Mouse (Mus musculus) spleen, postnatal 4 days (tissue): ENCODE measurements around the gene Rgs13.
"Not testable (repeated sequence)": the region's sequence is repeated elsewhere in the genome, so short reads cannot be mapped to it uniquely, and the experiment has no call there.

Experiments used
- DNase-seq, 2 experiments: peaks; one replicate each; pipeline ENCODE4 v3.0.0; 2022; ENCODE audit warnings: low spot score in 2 of 2

Gene Rgs13

DNA sequence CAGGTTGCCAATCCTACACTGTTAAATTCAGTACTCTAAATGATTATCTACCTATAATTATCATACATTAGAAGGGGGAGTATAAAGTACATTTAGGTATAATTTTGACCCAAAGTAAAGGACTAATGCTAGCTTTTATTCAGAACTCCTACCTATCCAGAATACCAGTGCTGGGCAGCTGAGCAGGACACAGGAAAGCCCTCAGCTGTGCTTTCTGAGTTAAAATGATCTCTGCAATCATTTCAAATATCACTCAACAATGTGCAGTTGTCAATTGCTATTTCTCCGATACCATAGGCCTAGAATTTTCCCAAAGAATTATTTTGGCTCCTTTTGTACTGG lies 25.0 kb downstream of the Rgs13 start:
- DNase-seq: no peak

- no peak for DNase-seq
Measured at GRCm38 (mm10) chr1:144151401-144152183, 25.6 kb downstream of the Rgs13 start.

- DNase-seq: no peak
Measured at GRCm38 (mm10) chr1:144149997-144150396, 27.2 kb downstream of the Rgs13 start.

- not testable (repeated sequence) for DNase-seq
Measured at GRCm38 (mm10) chr1:144141398-144141797, 35.8 kb downstream of the Rgs13 start.

- DNase-seq: no peak
Measured at GRCm38 (mm10) chr1:144139847-144140246, 37.3 kb downstream of the Rgs13 start.

GRCm38 (mm10) chr1:144127965-144128364 lies 49.2 kb downstream of the Rgs13 start:
- DNase-seq: no peak

GRCm38 (mm10) chr1:144120042-144120441 lies 57.1 kb downstream of the Rgs13 start:
- DNase-seq: no peak

DNA sequence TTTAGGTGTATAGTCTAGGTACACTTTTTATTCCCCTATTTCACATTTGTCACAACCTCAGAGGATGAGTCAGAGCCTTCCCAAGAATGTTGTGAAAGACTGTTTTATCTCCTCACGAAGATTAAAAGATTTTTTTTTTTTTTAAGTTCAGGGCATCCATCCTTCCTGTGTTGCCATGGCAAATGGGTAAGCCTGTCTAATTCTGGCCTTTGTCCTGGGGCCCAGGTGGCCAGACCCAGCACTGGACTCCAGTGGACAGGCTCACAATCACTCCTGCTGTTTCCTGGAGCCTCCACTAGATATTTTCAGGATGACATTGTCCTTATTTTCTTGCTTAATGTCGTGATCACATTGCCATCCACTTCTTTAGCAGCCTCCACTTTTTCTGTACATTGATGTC lies 57.7 kb downstream of the Rgs13 start:
- DNase-seq: no peak

GRCm38 (mm10) chr1:144115848-144116727 lies 61.1 kb downstream of the Rgs13 start:
- DNase-seq: no peak

- no peak for DNase-seq
Measured at GRCm38 (mm10) chr1:144113438-144114074, 63.6 kb downstream of the Rgs13 start.

DNA sequence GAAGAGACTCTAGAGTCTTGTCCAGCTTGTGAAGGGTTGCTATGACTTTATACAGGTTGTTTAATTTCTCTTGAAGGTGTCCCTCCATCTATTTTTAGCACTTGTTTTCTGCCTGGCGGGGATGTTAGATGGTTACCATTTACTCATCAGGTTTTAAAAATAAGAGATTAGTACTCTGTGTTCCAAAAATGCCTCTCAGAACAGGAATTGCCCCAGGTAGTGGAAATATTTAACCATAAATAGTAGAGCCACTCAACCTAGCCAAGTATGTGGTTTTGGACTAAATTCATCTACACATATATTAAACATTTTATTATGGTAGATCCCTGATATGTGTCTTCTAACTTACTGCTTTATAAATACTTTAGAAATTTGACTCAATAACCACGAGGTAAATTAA lies 64.2 kb downstream of the Rgs13 start:
- no peak for DNase-seq

DNA sequence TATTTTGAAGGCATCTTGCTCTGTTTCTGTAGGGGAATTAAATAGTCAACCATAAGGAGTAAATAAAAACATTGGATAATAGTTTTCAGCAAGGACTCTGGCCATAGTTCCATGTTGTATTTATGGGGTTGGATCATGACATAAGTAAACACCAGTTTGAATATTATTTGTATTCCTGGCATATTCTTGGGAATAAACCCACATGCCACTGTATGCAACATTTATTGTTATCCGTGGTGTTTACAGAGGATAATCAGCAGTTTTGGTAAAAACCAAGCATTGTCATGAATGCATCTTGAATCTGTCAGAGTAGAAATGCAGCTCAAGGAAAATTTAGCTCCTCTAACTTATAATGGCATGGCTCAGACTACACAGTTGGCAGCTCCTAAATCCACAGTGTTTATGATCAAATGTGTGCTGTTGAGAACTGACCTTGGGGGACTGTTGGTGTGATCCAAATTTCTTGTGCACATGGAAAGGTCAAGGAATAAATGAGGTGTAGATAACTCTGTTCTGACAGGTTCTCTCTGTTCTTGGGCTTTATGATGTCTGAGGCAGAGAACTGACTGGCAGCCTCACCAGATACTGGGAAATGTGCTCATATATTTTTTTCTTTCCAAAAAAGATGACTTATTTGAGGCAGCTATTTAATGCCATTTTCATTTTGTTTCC lies 78.4 kb downstream of the Rgs13 start:
- no peak for DNase-seq

GRCm38 (mm10) chr1:144090410-144090809 lies 86.8 kb downstream of the Rgs13 start:
- no peak for DNase-seq
